Mouse (Mus musculus): ENCODE data around the gene Pdzd4. TPM values are rescaled to one million over a fixed set of nuclear protein-coding genes. Genes with fewer than 3 reads are reported as not detected.

Gene Pdzd4
- polyA plus RNA-seq, 1 experiment from 2014 or later, result 4.8 TPM

DNA sequence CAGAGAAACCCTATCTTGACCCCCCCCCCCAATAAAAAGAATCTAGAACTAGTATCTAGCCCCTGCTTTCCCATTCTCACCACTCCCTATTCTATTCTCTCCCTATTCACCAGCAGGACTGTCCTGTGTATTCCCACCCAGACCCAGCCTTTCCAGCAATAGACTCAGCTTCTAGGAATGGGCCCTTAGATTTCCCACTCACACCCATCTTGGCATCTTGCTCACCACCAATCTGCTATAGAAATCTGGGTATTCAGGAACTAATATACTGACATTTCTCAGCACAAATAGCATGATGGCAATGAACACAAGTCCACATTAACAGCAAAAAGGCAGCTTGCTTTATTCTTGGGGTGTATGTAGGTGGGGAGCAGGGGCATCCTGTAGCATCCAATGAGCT, 31.7 kb downstream of the Pdzd4 start:
- Histone ChIP-seq H3K36me3 (ENCODE audit: control insufficient read depth, insufficient read depth, low read length) (no peaks in the 10 kb centered on the region), H3K4me2 (ENCODE audit: low read length) (no peak overlapping the region), H3K9ac (ENCODE audit: low read depth, low read length) (no peak overlapping the region), H3K9me3 (replicated peaks; ENCODE audit: control insufficient read depth, low read length, poor library complexity, severe bottlenecking) (no peaks in the 10 kb centered on the region), H3K4me3 (ENCODE audit: low read depth, low read length) (no peak overlapping the region), H3K27me3 (ENCODE audit: control insufficient read depth, insufficient read depth, low read depth, low read length) (no peaks in the 10 kb centered on the region), H3K27ac (ENCODE audit: low read length) (no peak overlapping the region), H3K4me1 (ENCODE audit: control insufficient read depth, insufficient read depth, low read length) (peaks cover 7% of the 10 kb centered on the region; the same call in 1 of the 2 replicates)
- ATAC-seq, result no peak

DNA sequence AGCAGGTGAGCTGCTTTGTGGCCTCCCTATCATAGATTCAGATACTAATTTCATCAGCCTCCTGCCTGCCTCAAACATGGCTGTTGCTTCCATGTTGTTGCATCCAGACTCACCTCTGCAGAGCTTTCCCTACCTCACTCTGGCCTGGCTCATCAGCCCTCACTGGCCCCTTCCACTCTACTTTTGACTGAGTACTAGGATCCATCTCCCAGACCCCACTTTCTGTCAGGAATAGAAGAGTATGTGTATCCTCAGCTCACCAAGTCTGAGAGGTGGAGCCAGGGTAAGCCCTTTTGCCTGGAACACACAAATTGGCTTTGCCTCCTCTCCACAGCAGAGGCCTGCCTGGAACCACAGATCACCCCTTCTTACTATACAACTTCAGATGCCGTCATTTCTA, 36.3 kb downstream of the Pdzd4 start:
- no peak overlapping the region for H3K4me3 ChIP-seq (ENCODE audit: low read depth, low read length)
- peak overlapping the region; percentile 67; the same call in 1 of the 2 replicates for H3K4me2 ChIP-seq (ENCODE audit: low read length)
- no peak for ATAC-seq
- H3K36me3 ChIP-seq (ENCODE audit: control insufficient read depth, insufficient read depth, low read length), result no peaks in the 10 kb centered on the region
- H3K4me1 ChIP-seq (ENCODE audit: control insufficient read depth, insufficient read depth, low read length), result peaks cover 27% of the 10 kb centered on the region
- no peak overlapping the region for H3K27ac ChIP-seq (ENCODE audit: low read length)
- H3K9ac ChIP-seq (ENCODE audit: low read depth, low read length), result no peak overlapping the region
- WGBS, result 83% methylated on average over 1 of the region's 1 CpGs
- H3K9me3 ChIP-seq (replicated peaks; ENCODE audit: control insufficient read depth, low read length, poor library complexity, severe bottlenecking), result no peaks in the 10 kb centered on the region
- H3K27me3 ChIP-seq (ENCODE audit: control insufficient read depth, insufficient read depth, low read depth, low read length), result no peaks in the 10 kb centered on the region

- Histone ChIP-seq H3K4me3 (ENCODE audit: low read depth, low read length) (peak overlapping the region; percentile 57), H3K27me3 (ENCODE audit: control insufficient read depth, insufficient read depth, low read depth, low read length) (no peaks in the 10 kb centered on the region), H3K4me1 (ENCODE audit: control insufficient read depth, insufficient read depth, low read length) (peaks cover 28% of the 10 kb centered on the region), H3K4me2 (ENCODE audit: low read length) (peak overlapping the region; percentile 67), H3K9ac (ENCODE audit: low read depth, low read length) (peak overlapping the region; percentile 73), H3K9me3 (replicated peaks; ENCODE audit: control insufficient read depth, low read length, poor library complexity, severe bottlenecking) (no peaks in the 10 kb centered on the region), H3K27ac (ENCODE audit: low read length) (peak overlapping the region; percentile 87), H3K36me3 (ENCODE audit: control insufficient read depth, insufficient read depth, low read length) (no peaks in the 10 kb centered on the region)
- ATAC-seq, result peak; percentile 46; the same call in 1 of the 2 replicates
- 12% methylated on average over 17 of the region's 22 CpGs for WGBS
These were observed 37.6 kb downstream of the Pdzd4 start for GRCm38 (mm10) chrX:73787225-73787558.

DNA sequence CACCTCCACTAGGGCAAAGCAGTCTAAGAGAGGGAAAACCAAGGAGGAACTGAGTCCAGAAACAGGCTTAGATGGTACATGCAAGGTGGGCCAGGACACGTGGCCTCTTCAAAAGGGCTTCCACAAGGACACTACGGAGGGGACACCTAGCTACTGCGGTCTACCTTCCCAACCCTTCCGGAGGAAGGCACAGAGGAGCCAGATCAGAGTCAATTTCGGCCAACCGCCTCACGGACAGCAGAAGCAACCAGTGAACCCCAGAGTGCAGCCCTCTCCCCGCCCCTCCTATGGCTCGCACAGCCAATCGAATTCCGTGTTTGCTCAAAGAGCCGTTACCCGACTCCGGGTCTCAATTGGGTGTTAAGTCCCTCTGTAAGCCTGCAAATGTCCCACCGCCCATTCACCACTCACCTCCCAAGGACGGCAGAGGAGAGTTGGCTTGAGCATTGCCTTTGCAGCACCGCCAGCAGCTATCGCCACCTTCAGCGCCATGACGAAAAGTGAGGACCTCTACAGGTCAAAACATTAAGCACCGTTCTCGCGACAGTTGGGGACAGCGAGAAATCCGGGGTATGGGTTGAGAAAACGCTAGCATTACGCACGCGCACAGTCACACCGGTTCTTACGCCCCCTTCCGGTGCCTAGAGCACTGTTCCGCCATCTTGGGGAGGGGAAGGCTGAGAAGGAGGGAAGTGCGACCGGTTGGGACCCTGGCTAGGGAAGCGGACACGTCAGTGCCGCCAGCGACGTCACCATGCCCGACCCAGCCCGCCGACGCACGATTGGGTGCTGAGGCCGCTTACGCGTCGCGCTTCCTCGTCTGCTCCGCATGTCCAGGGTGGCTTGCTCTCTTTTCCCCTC, 38.2 kb downstream of the Pdzd4 start, which contains the start of the genes Idh3g and Ssr4:
TSS of gene Idh3g (minus strand) at position 534 of the 861 bp plus-strand sequence.
TSS of gene Ssr4 (plus strand) at position 665 of the 861 bp plus-strand sequence.
- 15% methylated on average over 50 of the region's 52 CpGs for WGBS
- Histone ChIP-seq H3K27me3 (ENCODE audit: control insufficient read depth, insufficient read depth, low read depth, low read length) (no peaks in the 10 kb centered on the region), H3K9me3 (replicated peaks; ENCODE audit: control insufficient read depth, low read length, poor library complexity, severe bottlenecking) (no peaks in the 10 kb centered on the region), H3K4me3 (ENCODE audit: low read depth, low read length) (peak within 1 kb of the TSS; percentile 57), H3K9ac (ENCODE audit: low read depth, low read length) (peak within 1 kb of the TSS; percentile 73), H3K4me1 (ENCODE audit: control insufficient read depth, insufficient read depth, low read length) (peaks cover 28% of the 10 kb centered on the region), H3K4me2 (ENCODE audit: low read length) (peak within 1 kb of the TSS; percentile 74), H3K27ac (ENCODE audit: low read length) (peak within 1 kb of the TSS; percentile 90), H3K36me3 (ENCODE audit: control insufficient read depth, insufficient read depth, low read length) (peaks cover under 1% of the 10 kb centered on the region; the same call in 1 of the 2 replicates)
- peak; percentile 98 for ATAC-seq

GRCm38 (mm10) chrX:73785666-73786065, 39.1 kb downstream of the Pdzd4 start:
- peak overlapping the region; percentile 90; the same call in 1 of the 2 replicates for H3K27ac ChIP-seq (ENCODE audit: low read length)
- peak overlapping the region; percentile 74 for H3K4me2 ChIP-seq (ENCODE audit: low read length)
- ATAC-seq, result no peak
- peaks cover 28% of the 10 kb centered on the region for H3K4me1 ChIP-seq (ENCODE audit: control insufficient read depth, insufficient read depth, low read length)
- H3K9ac ChIP-seq (ENCODE audit: low read depth, low read length), result peak overlapping the region; percentile 68; the same call in 1 of the 2 replicates
- H3K36me3 ChIP-seq (ENCODE audit: control insufficient read depth, insufficient read depth, low read length), result peaks cover 5% of the 10 kb centered on the region; the same call in 1 of the 2 replicates
- no peaks in the 10 kb centered on the region for H3K27me3 ChIP-seq (ENCODE audit: control insufficient read depth, insufficient read depth, low read depth, low read length)
- H3K9me3 ChIP-seq (replicated peaks; ENCODE audit: control insufficient read depth, low read length, poor library complexity, severe bottlenecking), result no peaks in the 10 kb centered on the region
- peak overlapping the region; percentile 57 for H3K4me3 ChIP-seq (ENCODE audit: low read depth, low read length)

- ATAC-seq, result no peak
- Histone ChIP-seq H3K27me3 (ENCODE audit: control insufficient read depth, insufficient read depth, low read depth, low read length) (no peaks in the 10 kb centered on the region), H3K36me3 (ENCODE audit: control insufficient read depth, insufficient read depth, low read length) (peaks cover 9% of the 10 kb centered on the region), H3K4me2 (ENCODE audit: low read length) (no peak overlapping the region), H3K9ac (ENCODE audit: low read depth, low read length) (no peak overlapping the region), H3K9me3 (replicated peaks; ENCODE audit: control insufficient read depth, low read length, poor library complexity, severe bottlenecking) (no peaks in the 10 kb centered on the region), H3K4me3 (ENCODE audit: low read depth, low read length) (no peak overlapping the region), H3K27ac (ENCODE audit: low read length) (no peak overlapping the region), H3K4me1 (ENCODE audit: control insufficient read depth, insufficient read depth, low read length) (peaks cover 18% of the 10 kb centered on the region)
- 86% methylated on average over 3 of the region's 3 CpGs for WGBS
These were observed 42.5 kb downstream of the Pdzd4 start for GRCm38 (mm10) chrX:73782227-73782626.

- H3K9me3 ChIP-seq (replicated peaks; ENCODE audit: control insufficient read depth, low read length, poor library complexity, severe bottlenecking), result no peaks in the 10 kb centered on the region
- H3K4me2 ChIP-seq (ENCODE audit: low read length), result no peak overlapping the region
- H3K36me3 ChIP-seq (ENCODE audit: control insufficient read depth, insufficient read depth, low read length), result no peaks in the 10 kb centered on the region; the same call in none of the 2 replicates
- WGBS, result 71% methylated on average over 10 of the region's 10 CpGs
- H3K4me3 ChIP-seq (ENCODE audit: low read depth, low read length), result no peak overlapping the region
- no peak overlapping the region for H3K9ac ChIP-seq (ENCODE audit: low read depth, low read length)
- no peak overlapping the region for H3K27ac ChIP-seq (ENCODE audit: low read length)
- H3K4me1 ChIP-seq (ENCODE audit: control insufficient read depth, insufficient read depth, low read length), result no peaks in the 10 kb centered on the region
- ATAC-seq, result no peak
- H3K27me3 ChIP-seq (ENCODE audit: control insufficient read depth, insufficient read depth, low read depth, low read length), result no peaks in the 10 kb centered on the region
These were observed 49.8 kb downstream of the Pdzd4 start for GRCm38 (mm10) chrX:73774802-73775483.

GRCm38 (mm10) chrX:73774168-73774760, 50.5 kb downstream of the Pdzd4 start, which contains the start of gene Srpk3:
Gene Srpk3 (plus strand): TSS chrX:73774405.
- no peaks in the 10 kb centered on the region for H3K9me3 ChIP-seq (replicated peaks; ENCODE audit: control insufficient read depth, low read length, poor library complexity, severe bottlenecking)
- 59% methylated on average over 9 of the region's 9 CpGs for WGBS
- no peaks in the 10 kb centered on the region for H3K4me1 ChIP-seq (ENCODE audit: control insufficient read depth, insufficient read depth, low read length)
- 0 out of 2 replicates have a peak, but pooled peaks have one; percentile 2 for ATAC-seq
- no peak within 1 kb of the TSS for H3K9ac ChIP-seq (ENCODE audit: low read depth, low read length)
- no peaks in the 10 kb centered on the region for H3K27me3 ChIP-seq (ENCODE audit: control insufficient read depth, insufficient read depth, low read depth, low read length)
- no peaks in the 10 kb centered on the region; the same call in none of the 2 replicates for H3K36me3 ChIP-seq (ENCODE audit: control insufficient read depth, insufficient read depth, low read length)
- no peak within 1 kb of the TSS for H3K4me3 ChIP-seq (ENCODE audit: low read depth, low read length)
- H3K27ac ChIP-seq (ENCODE audit: low read length), result no peak within 1 kb of the TSS
- H3K4me2 ChIP-seq (ENCODE audit: low read length), result no peak within 1 kb of the TSS
